Mouse (Mus musculus): Measurements from ENCODE around the gene Aoc3. TPM values are rescaled to one million over a fixed set of nuclear protein-coding genes. Genes with fewer than 3 reads are reported as not detected.

The Aoc3 gene
- polyA plus RNA-seq, 1 experiment, result 0.02 TPM

DNA sequence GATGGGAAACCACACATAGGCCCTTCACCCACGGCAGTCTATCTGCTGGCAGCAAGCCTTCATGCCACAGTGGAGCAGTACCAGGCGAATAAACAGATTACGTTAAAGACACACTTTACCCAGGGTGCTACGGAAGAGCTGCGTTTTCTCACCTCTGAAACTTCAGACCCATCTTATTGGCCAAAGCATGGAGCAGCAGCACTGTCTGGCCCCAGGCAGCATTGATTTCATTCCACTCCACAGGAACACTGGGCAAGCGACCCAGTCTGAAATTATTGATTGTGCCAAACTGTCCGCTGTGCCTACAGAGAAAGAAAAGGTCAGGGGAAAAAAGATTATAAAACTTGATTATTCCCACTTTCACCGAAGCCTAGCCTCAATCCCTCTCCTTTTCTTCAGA is 39.2 kb upstream of the Aoc3 start:
- peaks cover 58% of the 10 kb centered on the region for H3K36me3 ChIP-seq (ENCODE audit: control insufficient read depth, insufficient read depth)
- no peak overlapping the region for H3K4me3 ChIP-seq
- no peak overlapping the region for H3ac ChIP-seq (ENCODE audit: control insufficient read depth, insufficient read length)
- no peaks in the 10 kb centered on the region for H3K27me3 ChIP-seq (ENCODE audit: control insufficient read depth, insufficient read depth, insufficient read length)
- TF ChIP-seq TCF12 (IDR thresholded peaks at IDR 0.05; ENCODE audit: insufficient read depth, poor library complexity, severe bottlenecking), result no peak
- H3K4me2 ChIP-seq (ENCODE audit: low read depth), result no peak overlapping the region
- no peaks in the 10 kb centered on the region for H3K79me2 ChIP-seq (ENCODE audit: control insufficient read depth, insufficient read depth)

DNA sequence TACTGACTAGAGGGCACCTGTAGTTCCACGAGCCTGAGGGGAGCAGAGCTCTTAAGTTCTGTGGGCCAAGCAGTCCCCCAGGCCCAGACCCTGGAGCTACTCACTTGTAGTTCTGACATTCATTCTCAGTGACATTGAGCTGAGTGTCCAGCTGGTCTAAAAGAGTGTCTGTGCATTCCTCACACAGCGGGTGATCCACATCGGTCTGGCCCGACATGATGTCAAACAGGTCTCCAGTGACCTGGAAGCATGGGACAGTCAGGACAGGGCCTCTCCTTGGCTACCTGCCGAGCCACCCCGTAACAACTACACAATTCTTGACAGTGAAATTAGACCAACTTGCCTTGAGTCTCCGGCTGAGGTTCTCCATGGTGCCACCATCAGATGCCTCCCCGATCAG is 35.2 kb upstream of the Aoc3 start:
- no peak overlapping the region for H3K4me2 ChIP-seq (ENCODE audit: low read depth)
- no peaks in the 10 kb centered on the region for H3K27me3 ChIP-seq (ENCODE audit: control insufficient read depth, insufficient read depth, insufficient read length)
- no peak overlapping the region for H3K4me3 ChIP-seq
- no peak for TF ChIP-seq TCF3 (IDR thresholded peaks at IDR 0.05; ENCODE audit: insufficient read length, low read depth)
- H3ac ChIP-seq (ENCODE audit: control insufficient read depth, insufficient read length), result no peak overlapping the region
- peaks cover 28% of the 10 kb centered on the region for H3K79me2 ChIP-seq (ENCODE audit: control insufficient read depth, insufficient read depth)
- peaks cover 52% of the 10 kb centered on the region for H3K36me3 ChIP-seq (ENCODE audit: control insufficient read depth, insufficient read depth)

GRCm38 (mm10) chr11:101300881-101301280 is 29.5 kb upstream of the Aoc3 start:
- Histone ChIP-seq H3K79me2 (ENCODE audit: control insufficient read depth, insufficient read depth) (peaks cover 46% of the 10 kb centered on the region), H3K36me3 (ENCODE audit: control insufficient read depth, insufficient read depth) (peaks cover 16% of the 10 kb centered on the region), H3ac (ENCODE audit: control insufficient read depth, insufficient read length) (no peak overlapping the region), H3K4me2 (ENCODE audit: low read depth) (peak overlapping the region; percentile 99), H3K4me3 (peak overlapping the region; percentile 97), H3K27me3 (ENCODE audit: control insufficient read depth, insufficient read depth, insufficient read length) (no peaks in the 10 kb centered on the region)
- no peak for TF ChIP-seq USF1 (IDR thresholded peaks at IDR 0.05; ENCODE audit: low read depth)
- TF ChIP-seq MYOD1 (IDR thresholded peaks at IDR 0.05; ENCODE audit: control insufficient read depth in 1 of 3, insufficient read length in 2 of 3, low read depth in 2 of 3), result peak in 2 of 3 experiments; percentile 7 to 20

- Histone ChIP-seq H3K79me2 (ENCODE audit: control insufficient read depth, insufficient read depth) (peaks cover 46% of the 10 kb centered on the region), H3K4me3 (peak overlapping the region; percentile 97), H3K4me2 (ENCODE audit: low read depth) (peak overlapping the region; percentile 99), H3K36me3 (ENCODE audit: control insufficient read depth, insufficient read depth) (peaks cover 14% of the 10 kb centered on the region), H3ac (ENCODE audit: control insufficient read depth, insufficient read length) (peak overlapping the region; percentile 44), H3K27me3 (ENCODE audit: control insufficient read depth, insufficient read depth, insufficient read length) (no peaks in the 10 kb centered on the region)
- TF ChIP-seq USF1 (IDR thresholded peaks at IDR 0.05; ENCODE audit: low read depth), result no peak
- no peak for TF ChIP-seq MAX (IDR thresholded peaks at IDR 0.05; ENCODE audit: low read depth)
- TF ChIP-seq POLR2AphosphoS2 (IDR thresholded peaks at IDR 0.05; ENCODE audit: insufficient read length, low read depth), result no peak
- no peak for TF ChIP-seq TCF3 (IDR thresholded peaks at IDR 0.05; ENCODE audit: insufficient read length, low read depth)
- no peak for TF ChIP-seq MYOD1 (IDR thresholded peaks at IDR 0.05; ENCODE audit: control insufficient read depth in 1 of 3, insufficient read length in 2 of 3, low read depth in 2 of 3)
- TF ChIP-seq TCF12 (IDR thresholded peaks at IDR 0.05; ENCODE audit: insufficient read depth, poor library complexity, severe bottlenecking), result no peak
- no peak for TF ChIP-seq MYOG (IDR thresholded peaks at IDR 0.05; ENCODE audit: control insufficient read depth in 1 of 3, insufficient read depth in 1 of 3, insufficient read length in 2 of 3, low read depth in 2 of 3)
- TF ChIP-seq CEBPB (IDR thresholded peaks at IDR 0.05; ENCODE audit: insufficient read depth, poor library complexity, severe bottlenecking), result no peak
- no peak for TF ChIP-seq POLR2A (IDR thresholded peaks at IDR 0.05; ENCODE audit: insufficient read length, low read depth)
- no peak for TF ChIP-seq E2F4 (IDR thresholded peaks at IDR 0.05; ENCODE audit: insufficient read depth)
- TF ChIP-seq SRF (IDR thresholded peaks at IDR 0.05; ENCODE audit: control insufficient read depth, insufficient read length, low read depth), result no peak
- no peak for TF ChIP-seq REST (IDR thresholded peaks at IDR 0.05; ENCODE audit: insufficient read depth, insufficient read length)
Measured at GRCm38 (mm10) chr11:101301299-101302003, 29.0 kb upstream of the Aoc3 start.

- peak within 1 kb of the TSS; percentile 44 for H3ac ChIP-seq (ENCODE audit: control insufficient read depth, insufficient read length)
- H3K27me3 ChIP-seq (ENCODE audit: control insufficient read depth, insufficient read depth, insufficient read length), result no peaks in the 10 kb centered on the region
- peaks cover 46% of the 10 kb centered on the region for H3K79me2 ChIP-seq (ENCODE audit: control insufficient read depth, insufficient read depth)
- TF ChIP-seq MAX (IDR thresholded peaks at IDR 0.05; ENCODE audit: low read depth) (no peak), POLR2A (IDR thresholded peaks at IDR 0.05; ENCODE audit: insufficient read length, low read depth) (peak; percentile 73), REST (IDR thresholded peaks at IDR 0.05; ENCODE audit: insufficient read depth, insufficient read length) (no peak), MYOG (IDR thresholded peaks at IDR 0.05; ENCODE audit: control insufficient read depth in 1 of 3, insufficient read depth in 1 of 3, insufficient read length in 2 of 3, low read depth in 2 of 3) (peak in 2 of 3 experiments; percentile 33 to 67), MYOD1 (IDR thresholded peaks at IDR 0.05; ENCODE audit: control insufficient read depth in 1 of 3, insufficient read length in 2 of 3, low read depth in 2 of 3) (peak in 2 of 3 experiments; percentile 65 to 82), POLR2AphosphoS2 (IDR thresholded peaks at IDR 0.05; ENCODE audit: insufficient read length, low read depth) (peak; percentile 77), TCF12 (IDR thresholded peaks at IDR 0.05; ENCODE audit: insufficient read depth, poor library complexity, severe bottlenecking) (no peak), CEBPB (IDR thresholded peaks at IDR 0.05; ENCODE audit: insufficient read depth, poor library complexity, severe bottlenecking) (peak; percentile 68)
- H3K4me3 ChIP-seq, result peak within 1 kb of the TSS; percentile 97
- peak within 1 kb of the TSS; percentile 99 for H3K4me2 ChIP-seq (ENCODE audit: low read depth)
- H3K36me3 ChIP-seq (ENCODE audit: control insufficient read depth, insufficient read depth), result peaks cover 13% of the 10 kb centered on the region
Measured at GRCm38 (mm10) chr11:101302004-101302798, 28.2 kb upstream of the Aoc3 start, which contains the start of gene Becn1. Becn1 (minus strand) TSS chr11:101302286.

All from myocyte (in vitro differentiated cells).